Comparison of ENCODE assay signal across 9 mouse cellular contexts in genomic region chr10:79989870-79990269, GRCm38 (mm10). TPM values are rescaled to one million over a fixed set of nuclear protein-coding genes. Genes with fewer than 3 reads are reported as not detected.
A peak's percentile ranks its signal among the peaks of the same experiment; 100 is the strongest.
DNase-seq lines count a peak whose midpoint lies in the region; ATAC-seq and TF ChIP-seq lines count a peak whose summit lies in the region.
"Had no signal": no experiment of that assay in that cellular context is flagged by ENCODE, and none has a peak within 500 bp of the region (broad histone marks: within the 10 kb centered on the region; RNA-seq: fewer than 3 reads in every experiment).

No protein-coding gene starts in this region.

- H3K36me3 ChIP-seq in forebrain, embryonic 11.5 days (ENCODE audit: control insufficient read depth, insufficient read depth, low read length): no peaks in the 10 kb centered on the region
- no peaks in the 10 kb centered on the region for H3K36me3 ChIP-seq in forebrain, postnatal 0 days (ENCODE audit: insufficient read depth)
- peaks cover 28% of the 10 kb centered on the region for H3K36me3 ChIP-seq in intestine, postnatal 0 days (ENCODE audit: control insufficient read depth, insufficient read depth)

- no peak overlapping the region for H3K9ac ChIP-seq in forebrain, embryonic 11.5 days (ENCODE audit: low read length)
- H3K9ac ChIP-seq in forebrain, postnatal 0 days: no peak overlapping the region
- H3K9ac ChIP-seq in intestine, postnatal 0 days (ENCODE audit: low read depth, low read length): peak overlapping the region; percentile 77; the same call in 1 of the 2 replicates

- peak; percentile 72 for DNase-seq in forebrain, embryonic 11.5 days (ENCODE audit: low spot score)
- DNase-seq in forebrain, postnatal 0 days: no peak
- peak; percentile 79 for DNase-seq in lung, postnatal 25 days (ENCODE audit: low spot score)
- DNase-seq in right cerebral cortex, postnatal 36 days (ENCODE audit: low spot score in 2 of 2): no peak
- no peak for DNase-seq in cerebellum, postnatal 4 days (ENCODE audit: low spot score in 2 of 2)
- no peak for DNase-seq in spleen, adult 18-20 months
- DNase-seq: cerebellum, adult 2 months had no signal

- peaks cover 8% of the 10 kb centered on the region; the same call in 1 of the 2 replicates for H3K4me1 ChIP-seq in forebrain, embryonic 11.5 days (replicated peaks; ENCODE audit: control insufficient read depth, insufficient read depth, low read length)
- H3K4me1 ChIP-seq in forebrain, postnatal 0 days (ENCODE audit: insufficient read depth): peaks cover 6% of the 10 kb centered on the region; the same call in 1 of the 2 replicates
- H3K4me1 ChIP-seq in bone marrow, adult 2 months (ENCODE audit: control insufficient read depth, insufficient read depth, low read length): peaks cover 10% of the 10 kb centered on the region; the same call in 1 of the 2 replicates
- H3K4me1 ChIP-seq in intestine, postnatal 0 days (replicated peaks; ENCODE audit: control insufficient read depth, insufficient read depth, low read length): no peaks in the 10 kb centered on the region

- H3K27ac ChIP-seq in forebrain, embryonic 11.5 days (ENCODE audit: low read depth, low read length): no peak overlapping the region
- H3K27ac ChIP-seq in forebrain, postnatal 0 days (ENCODE audit: low read depth, low read length): no peak overlapping the region
- no peak overlapping the region for H3K27ac ChIP-seq in bone marrow, adult 2 months (ENCODE audit: control insufficient read depth, insufficient read depth, low read depth, low read length, poor library complexity)
- H3K27ac ChIP-seq in intestine, postnatal 0 days (ENCODE audit: low read depth, low read length): no peak overlapping the region; the same call in 1 of the 2 replicates

- no peak for TF ChIP-seq CTCF in forebrain, postnatal 0 days (IDR thresholded peaks at IDR 0.05; ENCODE audit: low read depth)
- TF ChIP-seq CTCF in bone marrow, adult 2 months (IDR thresholded peaks at IDR 0.05; ENCODE audit: control insufficient read depth, insufficient read depth, low read length): no peak
- no peak for TF ChIP-seq CTCF in intestine, postnatal 0 days (IDR thresholded peaks at IDR 0.05; ENCODE audit: low read depth)

- ATAC-seq in forebrain, embryonic 11.5 days (replicated peaks; ENCODE audit: low FRiP score): no peak
- no peak for ATAC-seq in forebrain, postnatal 0 days
- ATAC-seq in intestine, postnatal 0 days: no peak

- peaks cover 4% of the 10 kb centered on the region; the same call in 1 of the 2 replicates for H3K9me3 ChIP-seq in forebrain, embryonic 11.5 days (ENCODE audit: control insufficient read depth, low read length)
- no peaks in the 10 kb centered on the region for H3K9me3 ChIP-seq in forebrain, postnatal 0 days (ENCODE audit: low read length)
- no peaks in the 10 kb centered on the region for H3K9me3 ChIP-seq in intestine, postnatal 0 days (ENCODE audit: control insufficient read depth)

- H3K4me2 ChIP-seq in forebrain, embryonic 11.5 days (ENCODE audit: low read depth, low read length, severe bottlenecking): no peak overlapping the region; the same call in 1 of the 2 replicates
- H3K4me2 ChIP-seq in forebrain, postnatal 0 days (ENCODE audit: low read depth): no peak overlapping the region
- peak overlapping the region; percentile 88 for H3K4me2 ChIP-seq in intestine, postnatal 0 days (replicated peaks; ENCODE audit: low read depth)

- TF ChIP-seq POLR2A in bone marrow, adult 2 months (IDR thresholded peaks at IDR 0.05; ENCODE audit: borderline replicate concordance, control insufficient read depth, low read depth, low read length): no peak

- H3K27me3 ChIP-seq in forebrain, embryonic 11.5 days (ENCODE audit: control insufficient read depth, insufficient read depth, low read length): peaks cover 30% of the 10 kb centered on the region
- peaks cover 30% of the 10 kb centered on the region for H3K27me3 ChIP-seq in forebrain, postnatal 0 days (ENCODE audit: insufficient read depth, low read length)
- no peaks in the 10 kb centered on the region for H3K27me3 ChIP-seq in intestine, postnatal 0 days (replicated peaks; ENCODE audit: control insufficient read depth, insufficient read depth, low read length)

- WGBS in forebrain, embryonic 11.5 days: 9% methylated on average over 14 of the region's 15 CpGs
- 24% methylated on average over 14 of the region's 15 CpGs for WGBS in forebrain, postnatal 0 days
- 75% methylated on average over 15 of the region's 15 CpGs for WGBS in bone marrow, adult 2 months
- WGBS in intestine, postnatal 0 days: 45% methylated on average over 15 of the region's 15 CpGs

- H3K4me3 ChIP-seq in forebrain, embryonic 11.5 days (ENCODE audit: low read depth, low read length): peak overlapping the region; percentile 39; the same call in 1 of the 2 replicates
- H3K4me3 ChIP-seq in forebrain, postnatal 0 days (ENCODE audit: low read depth, low read length): no peak overlapping the region
- H3K4me3 ChIP-seq in bone marrow, adult 2 months (replicated peaks; ENCODE audit: control insufficient read depth, low read depth, low read length): peak overlapping the region; percentile 95
- peak overlapping the region; percentile 67 for H3K4me3 ChIP-seq in intestine, postnatal 0 days (ENCODE audit: low read depth, low read length)

RNA-seq across cellular contexts. Expression of gene Cnn2, which starts 1.5 kb away (rescaled TPM):
- 160 and 182 TPM in 2 replicates for polyA plus RNA-seq in forebrain, embryonic 11.5 days (2014; fragmentation: Nextera tagmentation; extraction: Ambion mirVana)
- 19.5 and 28.2 TPM in 2 replicates for total RNA-seq in forebrain, postnatal 0 days (2014; rRNA removed)
- 15.7 and 17.0 TPM in 2 replicates for polyA plus RNA-seq in forebrain, postnatal 0 days (2015; fragmentation: Nextera tagmentation; extraction: Ambion mirVana)
- polyA plus RNA-seq in bone marrow, adult 2 months (2011; ENCODE audit: insufficient read depth, insufficient read length, low replicate concordance, missing spikeins): 41.7 and 92.4 TPM in 2 replicates
- 109 and 117 TPM in 2 replicates for polyA plus RNA-seq in intestine, postnatal 0 days (2015; fragmentation: Nextera tagmentation; extraction: Ambion mirVana)

RNA-seq across cellular contexts. Expression of gene Tmem259, which starts 5.7 kb away (rescaled TPM):
- 17.8 and 18.6 TPM in 2 replicates for polyA plus RNA-seq in forebrain, embryonic 11.5 days (2014; fragmentation: Nextera tagmentation; extraction: Ambion mirVana)
- 109 and 129 TPM in 2 replicates for total RNA-seq in forebrain, postnatal 0 days (2014; rRNA removed)
- polyA plus RNA-seq in forebrain, postnatal 0 days (2015; fragmentation: Nextera tagmentation; extraction: Ambion mirVana): 25.6 and 26.5 TPM in 2 replicates
- 78.6 and 131 TPM in 2 replicates for polyA plus RNA-seq in bone marrow, adult 2 months (2011; ENCODE audit: insufficient read depth, insufficient read length, low replicate concordance, missing spikeins)
- polyA plus RNA-seq in intestine, postnatal 0 days (2015; fragmentation: Nextera tagmentation; extraction: Ambion mirVana): 24.7 and 25.3 TPM in 2 replicates

RNA-seq across cellular contexts. Expression of gene Abca7, which starts 6.4 kb away (rescaled TPM):
- polyA plus RNA-seq in forebrain, embryonic 11.5 days (2014; fragmentation: Nextera tagmentation; extraction: Ambion mirVana): 3.4 and 3.9 TPM in 2 replicates
- 6.1 and 6.2 TPM in 2 replicates for total RNA-seq in forebrain, postnatal 0 days (2014; rRNA removed)
- 1.1 TPM in 2 replicates for polyA plus RNA-seq in forebrain, postnatal 0 days (2015; fragmentation: Nextera tagmentation; extraction: Ambion mirVana)
- 54.3 and 96.9 TPM in 2 replicates for polyA plus RNA-seq in bone marrow, adult 2 months (2011; ENCODE audit: insufficient read depth, insufficient read length, low replicate concordance, missing spikeins)
- 2.2 and 2.5 TPM in 2 replicates for polyA plus RNA-seq in intestine, postnatal 0 days (2015; fragmentation: Nextera tagmentation; extraction: Ambion mirVana)

RNA-seq across cellular contexts. Expression of gene Grin3b, which starts 19.4 kb away (rescaled TPM):
- 0.29 and 0.33 TPM in 2 replicates for polyA plus RNA-seq in forebrain, embryonic 11.5 days (2014; fragmentation: Nextera tagmentation; extraction: Ambion mirVana)
- 0.14 and 0.15 TPM in 2 replicates for total RNA-seq in forebrain, postnatal 0 days (2014; rRNA removed)
- 0.09 and 0.18 TPM in 2 replicates for polyA plus RNA-seq in forebrain, postnatal 0 days (2015; fragmentation: Nextera tagmentation; extraction: Ambion mirVana)
- not detected in 2 replicates for polyA plus RNA-seq in bone marrow, adult 2 months (2011; ENCODE audit: insufficient read depth, insufficient read length, low replicate concordance, missing spikeins)
- polyA plus RNA-seq in intestine, postnatal 0 days (2015; fragmentation: Nextera tagmentation; extraction: Ambion mirVana): 0.08 and 0.17 TPM in 2 replicates

RNA-seq across cellular contexts. Expression of gene Arhgap45, which starts 26.6 kb away (rescaled TPM):
- 4.6 and 4.9 TPM in 2 replicates for polyA plus RNA-seq in forebrain, embryonic 11.5 days (2014; fragmentation: Nextera tagmentation; extraction: Ambion mirVana)
- 2.3 and 2.4 TPM in 2 replicates for total RNA-seq in forebrain, postnatal 0 days (2014; rRNA removed)
- 1.2 and 1.7 TPM in 2 replicates for polyA plus RNA-seq in forebrain, postnatal 0 days (2015; fragmentation: Nextera tagmentation; extraction: Ambion mirVana)
- polyA plus RNA-seq in bone marrow, adult 2 months (2011; ENCODE audit: insufficient read depth, insufficient read length, low replicate concordance, missing spikeins): 111 and 291 TPM in 2 replicates
- 1.2 and 1.3 TPM in 2 replicates for polyA plus RNA-seq in intestine, postnatal 0 days (2015; fragmentation: Nextera tagmentation; extraction: Ambion mirVana)

Comparison
In these comparisons a context has a peak if more than half of its experiments do, and no peak if none do; other contexts are left out.
1. DNase-seq: peak in forebrain, embryonic 11.5 days (single experiment) and lung, postnatal 25 days (single experiment); none in forebrain, postnatal 0 days (single experiment), right cerebral cortex, postnatal 36 days (0 of 2), cerebellum, postnatal 4 days (0 of 2) and spleen, adult 18-20 months (0 of 2).
2. RNA of gene Abca7, which starts 6.4 kb away (polyA plus RNA-seq): 54.3 to 96.9 TPM in bone marrow, adult 2 months; 3.4 to 3.9 TPM in forebrain, embryonic 11.5 days, 2.2 to 2.5 TPM in intestine, postnatal 0 days and 1.1 TPM in forebrain, postnatal 0 days; every median in the first group is over 10 times any median in the second.